Mouse (Mus musculus): ENCODE measurements around the gene Galm. TPM values are rescaled to one million over a fixed set of nuclear protein-coding genes. Genes with fewer than 3 reads are reported as not detected.

Galm gene
- 12.9 and 14.1 TPM in 2 replicates for polyA plus RNA-seq (2015; fragmentation: Nextera tagmentation; extraction: Ambion mirVana)

DNA sequence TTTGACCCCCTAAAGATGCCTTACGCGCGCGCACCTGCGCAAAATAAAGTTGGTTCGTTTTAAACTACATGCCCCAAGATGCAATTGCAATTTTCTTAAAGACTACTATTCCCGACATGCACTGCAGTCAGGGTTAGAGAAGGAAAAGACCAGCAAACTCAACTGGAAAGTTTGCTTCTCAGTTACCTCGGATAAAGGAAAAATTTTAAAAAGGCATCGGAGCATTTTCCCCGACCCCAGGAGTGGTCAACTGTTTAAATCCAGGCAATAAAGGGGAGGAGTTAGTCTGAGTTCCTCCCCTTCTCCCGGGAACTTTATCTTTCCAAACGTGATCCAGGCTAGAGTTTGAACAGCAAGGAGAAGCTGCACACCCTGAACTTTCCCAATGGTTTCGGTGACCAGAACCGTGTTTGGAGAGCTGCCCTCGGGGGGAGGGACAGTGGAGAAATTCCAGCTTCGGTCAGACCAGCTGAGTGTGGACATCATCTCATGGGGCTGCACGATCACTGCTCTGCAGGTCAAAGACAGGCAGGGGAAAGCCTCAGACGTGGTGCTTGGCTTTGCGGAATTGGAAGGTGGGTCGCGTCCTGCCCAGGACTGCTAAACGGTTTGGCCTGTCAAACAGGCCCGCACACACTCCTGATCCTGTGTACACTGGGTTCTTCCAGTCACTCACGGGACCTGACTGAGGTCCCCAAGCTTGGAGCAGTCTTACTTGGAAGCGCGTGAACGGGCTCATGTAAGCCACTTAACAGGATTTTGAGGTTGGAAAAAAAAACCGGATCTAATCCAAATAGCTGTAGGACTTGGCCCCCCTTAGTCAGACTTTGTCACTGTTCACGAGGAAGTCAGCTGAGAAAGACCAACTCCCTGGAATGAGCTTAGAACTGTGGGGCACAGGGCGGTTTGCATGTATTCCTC is at the start of gene Galm:
Galm (plus strand) TSS at position 141 of the 921 bp plus-strand sequence.
- Histone ChIP-seq H3K27me3 (no peaks in the 10 kb centered on the region), H3K4me1 (peaks cover 9% of the 10 kb centered on the region), H3K4me2 (peak within 1 kb of the TSS; percentile 78), H3K27ac (peak within 1 kb of the TSS; percentile 84), H3K9ac (peak within 1 kb of the TSS; percentile 45), H3K4me3 (peak within 1 kb of the TSS; percentile 53), H3K9me3 (no peaks in the 10 kb centered on the region), H3K36me3 (no peaks in the 10 kb centered on the region)
- WGBS = 4% methylated on average over 30 of the region's 30 CpGs
- ATAC-seq (ENCODE audit: insufficient number of reproducible peaks, low FRiP score, low TSS enrichment, low read depth) = peak; percentile 65; the same call in 1 of the 2 replicates

- Histone ChIP-seq H3K9ac (no peak overlapping the region), H3K4me1 (no peaks in the 10 kb centered on the region), H3K4me2 (no peak overlapping the region), H3K27ac (no peak overlapping the region), H3K4me3 (no peak overlapping the region), H3K27me3 (no peaks in the 10 kb centered on the region), H3K9me3 (no peaks in the 10 kb centered on the region), H3K36me3 (no peaks in the 10 kb centered on the region)
- ATAC-seq (ENCODE audit: insufficient number of reproducible peaks, low FRiP score, low TSS enrichment, low read depth) = no peak
- WGBS = 82% methylated on average over 4 of the region's 4 CpGs
Measured at GRCm38 (mm10) chr17:80078726-80079125, 48.5 kb upstream of the Galm start.

- WGBS = 62% methylated on average over 6 of the region's 6 CpGs
- no peak overlapping the region for H3K9ac ChIP-seq
- no peaks in the 10 kb centered on the region for H3K9me3 ChIP-seq
- no peak overlapping the region for H3K4me3 ChIP-seq
- no peaks in the 10 kb centered on the region for H3K36me3 ChIP-seq
- ATAC-seq (ENCODE audit: insufficient number of reproducible peaks, low FRiP score, low TSS enrichment, low read depth) = no peak
- no peaks in the 10 kb centered on the region for H3K27me3 ChIP-seq
- no peaks in the 10 kb centered on the region for H3K4me1 ChIP-seq
- H3K4me2 ChIP-seq = no peak overlapping the region
- no peak overlapping the region for H3K27ac ChIP-seq
Measured at GRCm38 (mm10) chr17:80083223-80083622, 44.0 kb upstream of the Galm start.

GRCm38 (mm10) chr17:80084424-80084823 is 42.8 kb upstream of the Galm start:
- Histone ChIP-seq H3K4me1 (no peaks in the 10 kb centered on the region), H3K27ac (no peak overlapping the region), H3K36me3 (no peaks in the 10 kb centered on the region), H3K27me3 (no peaks in the 10 kb centered on the region), H3K9ac (no peak overlapping the region), H3K4me2 (no peak overlapping the region), H3K9me3 (no peaks in the 10 kb centered on the region), H3K4me3 (no peak overlapping the region)
- no peak for ATAC-seq (ENCODE audit: insufficient number of reproducible peaks, low FRiP score, low TSS enrichment, low read depth)
- 68% methylated on average over 9 of the region's 9 CpGs for WGBS

- Histone ChIP-seq H3K4me3 (no peak overlapping the region), H3K27ac (no peak overlapping the region), H3K27me3 (no peaks in the 10 kb centered on the region), H3K4me1 (no peaks in the 10 kb centered on the region), H3K4me2 (no peak overlapping the region), H3K36me3 (no peaks in the 10 kb centered on the region), H3K9me3 (no peaks in the 10 kb centered on the region), H3K9ac (no peak overlapping the region)
- 91% methylated on average over 11 of the region's 11 CpGs for WGBS
- no peak for ATAC-seq (ENCODE audit: insufficient number of reproducible peaks, low FRiP score, low TSS enrichment, low read depth)
Measured at GRCm38 (mm10) chr17:80086591-80086990, 40.7 kb upstream of the Galm start.

DNA sequence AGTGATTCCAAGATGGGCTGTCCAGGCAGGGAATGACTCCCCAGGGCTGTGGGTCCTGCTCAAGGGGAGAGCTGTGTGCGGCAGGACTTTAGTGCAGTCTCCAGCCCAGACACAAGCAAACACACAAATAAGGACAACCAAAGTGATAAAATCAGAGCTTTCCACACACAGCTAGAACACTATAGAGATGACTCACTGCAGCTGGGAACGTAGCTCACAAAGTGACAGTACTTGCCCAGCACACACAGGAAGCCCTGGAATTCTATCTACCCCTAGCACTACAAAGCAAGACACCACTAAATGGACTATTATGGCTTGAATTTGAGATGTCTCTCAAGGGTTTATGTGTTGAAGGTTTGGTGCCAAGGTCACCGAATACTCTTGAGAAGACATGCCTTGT is 39.1 kb upstream of the Galm start:
- 85% methylated on average over 3 of the region's 3 CpGs for WGBS
- Histone ChIP-seq H3K4me2 (no peak overlapping the region), H3K36me3 (no peaks in the 10 kb centered on the region), H3K9me3 (no peaks in the 10 kb centered on the region), H3K4me1 (no peaks in the 10 kb centered on the region), H3K27me3 (no peaks in the 10 kb centered on the region), H3K27ac (no peak overlapping the region), H3K9ac (no peak overlapping the region), H3K4me3 (no peak overlapping the region)
- no peak for ATAC-seq (ENCODE audit: insufficient number of reproducible peaks, low FRiP score, low TSS enrichment, low read depth)

DNA sequence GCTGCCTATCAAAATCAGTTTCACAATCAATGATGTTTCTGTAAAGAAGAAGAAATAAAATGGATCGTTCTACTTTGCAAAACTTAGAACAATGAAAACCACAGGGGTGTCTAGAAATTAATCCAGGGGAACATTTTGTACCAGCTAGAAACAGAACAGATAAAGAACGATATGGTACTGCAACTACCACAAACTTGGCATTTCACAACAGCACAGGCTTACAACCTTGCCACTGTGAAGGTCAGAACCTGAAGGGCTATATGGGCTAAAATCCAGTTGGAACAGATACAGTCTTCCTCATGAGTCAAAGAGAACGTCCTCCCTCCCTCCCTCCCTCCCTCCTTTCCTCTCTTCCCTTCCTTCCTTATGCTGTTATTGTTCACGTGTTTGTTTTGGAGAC is 36.7 kb upstream of the Galm start:
- Histone ChIP-seq H3K27me3 (no peaks in the 10 kb centered on the region), H3K27ac (no peak overlapping the region), H3K9me3 (no peaks in the 10 kb centered on the region), H3K4me2 (no peak overlapping the region), H3K4me1 (peaks cover 1% of the 10 kb centered on the region; the same call in 1 of the 2 replicates), H3K4me3 (no peak overlapping the region), H3K36me3 (no peaks in the 10 kb centered on the region), H3K9ac (no peak overlapping the region)
- no peak for ATAC-seq (ENCODE audit: insufficient number of reproducible peaks, low FRiP score, low TSS enrichment, low read depth)
- WGBS = 74% methylated on average over 4 of the region's 4 CpGs

DNA sequence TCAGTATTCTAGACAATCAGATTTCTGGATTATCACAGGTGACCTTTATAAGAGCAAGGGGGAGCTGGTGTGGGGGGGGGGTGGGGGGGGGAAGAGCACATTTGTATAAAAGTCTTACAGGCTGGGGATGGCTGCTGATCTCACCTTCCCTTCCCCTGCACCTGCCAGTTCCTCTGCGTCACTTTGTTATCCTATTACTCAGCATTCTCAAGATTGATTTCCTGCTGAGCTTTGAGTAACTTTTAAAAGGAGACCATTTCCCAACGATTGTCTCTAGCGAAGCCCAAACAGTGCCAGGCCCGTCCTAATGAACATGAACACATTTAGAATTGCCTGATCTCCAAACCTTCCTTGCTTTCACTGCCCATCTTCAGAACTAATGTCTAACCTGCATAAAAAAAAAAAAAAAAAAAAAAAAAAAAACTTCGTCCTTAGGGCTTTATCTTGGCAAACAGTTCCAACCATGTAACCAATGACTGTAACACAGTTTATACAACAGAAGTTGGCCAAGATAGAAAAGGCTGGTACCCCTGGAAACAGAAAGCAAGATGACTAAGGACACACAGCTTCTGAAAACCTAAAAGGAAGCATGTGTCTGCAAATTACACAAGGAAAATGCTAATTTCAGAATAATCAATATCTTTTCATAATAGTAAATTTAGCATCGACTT is 35.3 kb upstream of the Galm start:
- no peak overlapping the region for H3K4me3 ChIP-seq
- no peaks in the 10 kb centered on the region for H3K9me3 ChIP-seq
- H3K9ac ChIP-seq = no peak overlapping the region
- no peaks in the 10 kb centered on the region for H3K27me3 ChIP-seq
- no peak overlapping the region for H3K27ac ChIP-seq
- H3K36me3 ChIP-seq = no peaks in the 10 kb centered on the region
- no peak overlapping the region for H3K4me2 ChIP-seq
- 47% methylated on average over 6 of the region's 6 CpGs for WGBS
- peaks cover 8% of the 10 kb centered on the region for H3K4me1 ChIP-seq
- ATAC-seq (ENCODE audit: insufficient number of reproducible peaks, low FRiP score, low TSS enrichment, low read depth) = no peak

DNA sequence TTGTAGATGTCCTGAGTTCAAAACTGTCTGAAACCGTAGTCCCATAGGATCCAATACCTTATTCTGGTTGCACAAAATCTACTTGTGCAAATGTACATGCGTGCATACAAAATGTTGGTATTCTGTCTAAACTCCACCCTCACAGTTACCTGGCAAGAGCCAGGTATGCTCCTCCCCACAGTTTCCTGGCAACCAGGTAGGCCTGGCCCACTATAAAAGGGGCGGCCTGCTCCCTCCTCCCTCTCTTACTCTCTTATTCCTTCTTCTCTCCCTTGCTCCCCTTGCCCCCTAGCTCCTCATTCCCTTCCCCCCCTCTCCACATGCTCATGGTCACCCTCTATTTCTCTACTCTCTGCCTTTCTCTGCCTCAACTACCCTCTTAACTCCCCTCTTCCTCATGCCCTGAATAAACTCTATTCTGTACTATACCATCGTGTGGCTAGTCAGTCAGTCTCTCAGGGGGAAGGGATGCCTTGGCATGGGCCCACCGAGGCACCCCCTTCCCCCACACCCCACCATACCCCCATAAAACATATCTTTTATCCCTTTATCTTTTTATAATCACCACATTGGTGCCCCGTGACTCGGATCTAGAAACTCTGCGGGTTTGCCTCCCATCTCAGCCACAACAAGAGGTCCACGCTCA is 31.9 kb upstream of the Galm start:
- WGBS = 82% methylated on average over 9 of the region's 9 CpGs
- ATAC-seq (ENCODE audit: insufficient number of reproducible peaks, low FRiP score, low TSS enrichment, low read depth) = no peak
- no peak overlapping the region for H3K9ac ChIP-seq
- peaks cover 8% of the 10 kb centered on the region for H3K4me1 ChIP-seq
- H3K27ac ChIP-seq = no peak overlapping the region
- peak overlapping the region; percentile 38; the same call in 1 of the 2 replicates for H3K4me2 ChIP-seq
- H3K9me3 ChIP-seq = no peaks in the 10 kb centered on the region
- no peaks in the 10 kb centered on the region for H3K36me3 ChIP-seq
- H3K27me3 ChIP-seq = no peaks in the 10 kb centered on the region
- H3K4me3 ChIP-seq = peak overlapping the region; percentile 18; the same call in 1 of the 2 replicates

DNA sequence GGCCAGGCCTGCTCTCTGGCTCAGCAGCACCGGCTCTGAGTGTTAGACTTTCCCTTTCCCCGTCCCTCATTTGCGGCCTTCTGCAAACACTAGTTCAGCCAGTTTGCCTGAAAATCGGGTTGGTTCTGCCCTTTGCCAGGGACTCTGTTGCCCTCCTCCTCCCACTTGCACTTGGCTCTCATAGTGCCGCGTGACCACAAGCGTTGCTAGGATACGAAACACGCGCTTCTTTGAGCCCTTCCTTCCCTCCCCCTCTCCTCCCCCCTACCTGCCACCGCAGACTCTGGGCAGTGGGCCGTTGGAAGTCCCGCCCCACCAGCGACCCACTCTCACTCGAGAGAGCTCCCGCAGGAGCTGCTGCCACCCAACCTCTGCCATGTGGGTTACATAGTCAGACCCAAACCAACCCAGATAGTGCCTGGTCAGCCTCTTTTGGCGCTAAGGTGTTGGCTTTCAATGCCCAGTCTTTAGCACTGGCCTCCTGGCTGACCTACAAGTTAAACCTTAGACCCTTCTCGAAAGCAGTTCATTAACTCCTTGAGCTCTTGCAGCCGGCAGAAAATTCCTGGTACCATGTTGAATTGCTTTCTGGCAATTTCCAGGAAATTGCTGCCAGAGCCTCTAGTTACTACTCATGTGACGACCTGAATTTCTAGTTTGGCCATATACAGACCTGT is 31.1 kb upstream of the Galm start:
- no peaks in the 10 kb centered on the region for H3K27me3 ChIP-seq
- H3K36me3 ChIP-seq = no peaks in the 10 kb centered on the region
- peaks cover 8% of the 10 kb centered on the region for H3K4me1 ChIP-seq
- ATAC-seq (ENCODE audit: insufficient number of reproducible peaks, low FRiP score, low TSS enrichment, low read depth) = peak; percentile 52; the same call in 1 of the 2 replicates
- H3K9ac ChIP-seq = no peak overlapping the region
- WGBS = 9% methylated on average over 20 of the region's 20 CpGs
- no peaks in the 10 kb centered on the region for H3K9me3 ChIP-seq
- no peak overlapping the region for H3K27ac ChIP-seq
- H3K4me2 ChIP-seq = peak overlapping the region; percentile 38
- peak overlapping the region; percentile 18 for H3K4me3 ChIP-seq

DNA sequence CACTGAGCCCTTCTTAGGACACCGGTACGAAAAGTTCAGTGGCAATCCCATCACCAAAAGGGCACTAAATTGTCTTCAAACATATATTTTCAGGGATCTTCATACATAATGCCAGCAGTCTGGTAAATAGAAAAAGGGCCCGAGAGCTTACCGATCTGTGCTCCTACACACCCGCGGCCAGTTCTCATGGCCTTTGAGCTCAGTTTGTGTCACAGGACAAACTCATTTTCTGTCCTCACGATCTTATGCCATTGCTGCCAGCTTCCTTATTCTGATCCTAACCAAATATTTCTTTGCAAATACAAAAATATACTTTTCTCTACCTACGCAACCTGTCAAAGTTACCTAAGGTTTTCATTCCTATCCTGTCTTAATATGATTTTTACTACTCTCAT is 30.6 kb upstream of the Galm start:
- H3K9me3 ChIP-seq = no peaks in the 10 kb centered on the region
- H3K9ac ChIP-seq = no peak overlapping the region
- H3K4me3 ChIP-seq = no peak overlapping the region
- H3K4me1 ChIP-seq = peaks cover 8% of the 10 kb centered on the region
- H3K27ac ChIP-seq = no peak overlapping the region
- ATAC-seq (ENCODE audit: insufficient number of reproducible peaks, low FRiP score, low TSS enrichment, low read depth) = no peak
- H3K36me3 ChIP-seq = no peaks in the 10 kb centered on the region
- 85% methylated on average over 8 of the region's 8 CpGs for WGBS
- no peak overlapping the region for H3K4me2 ChIP-seq
- H3K27me3 ChIP-seq = no peaks in the 10 kb centered on the region
